Mouse (Mus musculus): ENCODE results near the gene D17Wsu92e. TPM values are rescaled to one million over a fixed set of nuclear protein-coding genes. Genes with fewer than 3 reads are reported as not detected.

The D17Wsu92e gene
- polyA plus RNA-seq, 1 experiment from 2014 or later, result 21.6 TPM

- Histone ChIP-seq H3K9ac (ENCODE audit: low read depth, low read length) (no peak overlapping the region), H3K4me1 (ENCODE audit: control insufficient read depth, insufficient read depth, low read length) (no peaks in the 10 kb centered on the region), H3K4me3 (ENCODE audit: low read length) (no peak overlapping the region), H3K27ac (ENCODE audit: low read depth, low read length) (no peak overlapping the region), H3K36me3 (ENCODE audit: control insufficient read depth, insufficient read depth, low read length) (peaks cover 27% of the 10 kb centered on the region; the same call in 1 of the 2 replicates), H3K4me2 (replicated peaks; ENCODE audit: low read depth, low read length) (no peak overlapping the region), H3K9me3 (ENCODE audit: control insufficient read depth, low read length) (no peaks in the 10 kb centered on the region), H3K27me3 (ENCODE audit: control insufficient read depth, insufficient read depth, low read length) (no peaks in the 10 kb centered on the region)
- WGBS, result 85% methylated on average over 5 of the region's 5 CpGs
- no peak for ATAC-seq (ENCODE audit: low FRiP score, low TSS enrichment)
Observed at GRCm38 (mm10) chr17:27781059-27781687, 39.3 kb downstream of the D17Wsu92e start.

- peaks cover 22% of the 10 kb centered on the region for H3K36me3 ChIP-seq (ENCODE audit: control insufficient read depth, insufficient read depth, low read length)
- H3K27me3 ChIP-seq (ENCODE audit: control insufficient read depth, insufficient read depth, low read length), result no peaks in the 10 kb centered on the region
- no peak overlapping the region for H3K27ac ChIP-seq (ENCODE audit: low read depth, low read length)
- no peaks in the 10 kb centered on the region for H3K9me3 ChIP-seq (ENCODE audit: control insufficient read depth, low read length)
- 91% methylated on average over 3 of the region's 3 CpGs for WGBS
- no peaks in the 10 kb centered on the region for H3K4me1 ChIP-seq (ENCODE audit: control insufficient read depth, insufficient read depth, low read length)
- ATAC-seq (ENCODE audit: low FRiP score, low TSS enrichment), result no peak
- no peak overlapping the region for H3K4me3 ChIP-seq (ENCODE audit: low read length)
- no peak overlapping the region for H3K4me2 ChIP-seq (replicated peaks; ENCODE audit: low read depth, low read length)
- no peak overlapping the region for H3K9ac ChIP-seq (ENCODE audit: low read depth, low read length)
Observed at GRCm38 (mm10) chr17:27779755-27780154, 40.7 kb downstream of the D17Wsu92e start.

- Histone ChIP-seq H3K27me3 (ENCODE audit: control insufficient read depth, insufficient read depth, low read length) (no peaks in the 10 kb centered on the region), H3K4me1 (ENCODE audit: control insufficient read depth, insufficient read depth, low read length) (no peaks in the 10 kb centered on the region), H3K9me3 (ENCODE audit: control insufficient read depth, low read length) (no peaks in the 10 kb centered on the region), H3K4me3 (ENCODE audit: low read length) (no peak overlapping the region), H3K9ac (ENCODE audit: low read depth, low read length) (no peak overlapping the region), H3K36me3 (ENCODE audit: control insufficient read depth, insufficient read depth, low read length) (peaks cover 21% of the 10 kb centered on the region), H3K4me2 (replicated peaks; ENCODE audit: low read depth, low read length) (no peak overlapping the region), H3K27ac (ENCODE audit: low read depth, low read length) (no peak overlapping the region)
- WGBS, result 94% methylated on average over 9 of the region's 9 CpGs
- ATAC-seq (ENCODE audit: low FRiP score, low TSS enrichment), result no peak; the same call in 1 of the 2 replicates
Observed at GRCm38 (mm10) chr17:27778671-27779355, 41.6 kb downstream of the D17Wsu92e start.

- Histone ChIP-seq H3K9ac (ENCODE audit: low read depth, low read length) (no peak overlapping the region), H3K4me1 (ENCODE audit: control insufficient read depth, insufficient read depth, low read length) (no peaks in the 10 kb centered on the region), H3K27me3 (ENCODE audit: control insufficient read depth, insufficient read depth, low read length) (no peaks in the 10 kb centered on the region), H3K4me3 (ENCODE audit: low read length) (no peak overlapping the region), H3K9me3 (ENCODE audit: control insufficient read depth, low read length) (no peaks in the 10 kb centered on the region), H3K4me2 (replicated peaks; ENCODE audit: low read depth, low read length) (no peak overlapping the region), H3K27ac (ENCODE audit: low read depth, low read length) (no peak overlapping the region), H3K36me3 (ENCODE audit: control insufficient read depth, insufficient read depth, low read length) (peaks cover 16% of the 10 kb centered on the region)
- ATAC-seq (ENCODE audit: low FRiP score, low TSS enrichment), result no peak
- WGBS, result 74% methylated on average over 6 of the region's 6 CpGs
Observed at GRCm38 (mm10) chr17:27777823-27778222, 42.6 kb downstream of the D17Wsu92e start.

- H3K4me3 ChIP-seq (ENCODE audit: low read length), result no peak overlapping the region
- peaks cover 15% of the 10 kb centered on the region for H3K36me3 ChIP-seq (ENCODE audit: control insufficient read depth, insufficient read depth, low read length)
- H3K4me1 ChIP-seq (ENCODE audit: control insufficient read depth, insufficient read depth, low read length), result no peaks in the 10 kb centered on the region
- no peaks in the 10 kb centered on the region for H3K9me3 ChIP-seq (ENCODE audit: control insufficient read depth, low read length)
- no peak overlapping the region for H3K4me2 ChIP-seq (replicated peaks; ENCODE audit: low read depth, low read length)
- ATAC-seq (ENCODE audit: low FRiP score, low TSS enrichment), result no peak
- H3K9ac ChIP-seq (ENCODE audit: low read depth, low read length), result no peak overlapping the region
- no peak overlapping the region for H3K27ac ChIP-seq (ENCODE audit: low read depth, low read length)
- no peaks in the 10 kb centered on the region for H3K27me3 ChIP-seq (ENCODE audit: control insufficient read depth, insufficient read depth, low read length)
- WGBS, result 92% methylated on average over 3 of the region's 3 CpGs
Observed at GRCm38 (mm10) chr17:27774198-27774597, 46.2 kb downstream of the D17Wsu92e start.

- H3K36me3 ChIP-seq (ENCODE audit: control insufficient read depth, insufficient read depth, low read length), result peaks cover 29% of the 10 kb centered on the region
- H3K27ac ChIP-seq (ENCODE audit: low read depth, low read length), result no peak overlapping the region
- H3K27me3 ChIP-seq (ENCODE audit: control insufficient read depth, insufficient read depth, low read length), result no peaks in the 10 kb centered on the region
- H3K4me3 ChIP-seq (ENCODE audit: low read length), result no peak overlapping the region
- H3K4me2 ChIP-seq (replicated peaks; ENCODE audit: low read depth, low read length), result no peak overlapping the region
- H3K9me3 ChIP-seq (ENCODE audit: control insufficient read depth, low read length), result no peaks in the 10 kb centered on the region
- WGBS, result 86% methylated on average over 6 of the region's 6 CpGs
- H3K9ac ChIP-seq (ENCODE audit: low read depth, low read length), result no peak overlapping the region
- H3K4me1 ChIP-seq (ENCODE audit: control insufficient read depth, insufficient read depth, low read length), result no peaks in the 10 kb centered on the region
- no peak for ATAC-seq (ENCODE audit: low FRiP score, low TSS enrichment)
Observed at GRCm38 (mm10) chr17:27771616-27772015, 48.8 kb downstream of the D17Wsu92e start.

GRCm38 (mm10) chr17:27768817-27769542, 51.5 kb downstream of the D17Wsu92e start:
- Histone ChIP-seq H3K4me2 (replicated peaks; ENCODE audit: low read depth, low read length) (no peak overlapping the region), H3K36me3 (ENCODE audit: control insufficient read depth, insufficient read depth, low read length) (peaks cover 38% of the 10 kb centered on the region), H3K4me1 (ENCODE audit: control insufficient read depth, insufficient read depth, low read length) (no peaks in the 10 kb centered on the region), H3K9ac (ENCODE audit: low read depth, low read length) (no peak overlapping the region), H3K4me3 (ENCODE audit: low read length) (no peak overlapping the region), H3K9me3 (ENCODE audit: control insufficient read depth, low read length) (peaks cover 7% of the 10 kb centered on the region), H3K27ac (ENCODE audit: low read depth, low read length) (no peak overlapping the region), H3K27me3 (ENCODE audit: control insufficient read depth, insufficient read depth, low read length) (no peaks in the 10 kb centered on the region)
- peak; percentile 73; the same call in 1 of the 2 replicates for ATAC-seq (ENCODE audit: low FRiP score, low TSS enrichment)
- WGBS, result 67% methylated on average over 8 of the region's 8 CpGs

GRCm38 (mm10) chr17:27767543-27767942, 52.9 kb downstream of the D17Wsu92e start:
- H3K4me3 ChIP-seq (ENCODE audit: low read length), result no peak overlapping the region
- H3K4me1 ChIP-seq (ENCODE audit: control insufficient read depth, insufficient read depth, low read length), result no peaks in the 10 kb centered on the region
- ATAC-seq (ENCODE audit: low FRiP score, low TSS enrichment), result no peak
- H3K27me3 ChIP-seq (ENCODE audit: control insufficient read depth, insufficient read depth, low read length), result no peaks in the 10 kb centered on the region
- peaks cover 42% of the 10 kb centered on the region for H3K36me3 ChIP-seq (ENCODE audit: control insufficient read depth, insufficient read depth, low read length)
- WGBS, result 81% methylated on average over 12 of the region's 12 CpGs
- no peak overlapping the region for H3K27ac ChIP-seq (ENCODE audit: low read depth, low read length)
- no peak overlapping the region for H3K4me2 ChIP-seq (replicated peaks; ENCODE audit: low read depth, low read length)
- H3K9me3 ChIP-seq (ENCODE audit: control insufficient read depth, low read length), result peaks cover 7% of the 10 kb centered on the region
- H3K9ac ChIP-seq (ENCODE audit: low read depth, low read length), result no peak overlapping the region

GRCm38 (mm10) chr17:27767120-27767519, 53.3 kb downstream of the D17Wsu92e start:
- H3K27me3 ChIP-seq (ENCODE audit: control insufficient read depth, insufficient read depth, low read length), result no peaks in the 10 kb centered on the region
- no peak overlapping the region for H3K4me3 ChIP-seq (ENCODE audit: low read length)
- H3K4me2 ChIP-seq (replicated peaks; ENCODE audit: low read depth, low read length), result no peak overlapping the region
- no peak for ATAC-seq (ENCODE audit: low FRiP score, low TSS enrichment)
- no peak overlapping the region for H3K27ac ChIP-seq (ENCODE audit: low read depth, low read length)
- no peak overlapping the region for H3K9ac ChIP-seq (ENCODE audit: low read depth, low read length)
- H3K9me3 ChIP-seq (ENCODE audit: control insufficient read depth, low read length), result peaks cover 7% of the 10 kb centered on the region
- WGBS, result 76% methylated on average over 5 of the region's 5 CpGs
- peaks cover 42% of the 10 kb centered on the region for H3K36me3 ChIP-seq (ENCODE audit: control insufficient read depth, insufficient read depth, low read length)
- no peaks in the 10 kb centered on the region for H3K4me1 ChIP-seq (ENCODE audit: control insufficient read depth, insufficient read depth, low read length)

Measured in kidney, embryonic 14.5 days (tissue).